ENCODE assay signal across 21 mouse cellular contexts in genomic region chr8:8050778-8051177, GRCm38 (mm10).
A peak's percentile ranks its signal among the peaks of the same experiment; 100 is the strongest.
DNase-seq lines count a peak whose midpoint lies in the region; ATAC-seq and TF ChIP-seq lines count a peak whose summit lies in the region.
"Had no signal": no experiment of that assay in that cellular context is flagged by ENCODE, and none has a peak within 500 bp of the region (broad histone marks: within the 10 kb centered on the region; RNA-seq: fewer than 3 reads in every experiment).

No protein-coding gene starts in this region.

- no peak for TF ChIP-seq CTCF in stomach, postnatal 0 days (IDR thresholded peaks at IDR 0.05; ENCODE audit: low read depth)

- H3K36me3 ChIP-seq in kidney, embryonic 15.5 days, result no peaks in the 10 kb centered on the region
- no peaks in the 10 kb centered on the region for H3K36me3 ChIP-seq in neural tube, embryonic 13.5 days
- no peaks in the 10 kb centered on the region for H3K36me3 ChIP-seq in neural tube, embryonic 15.5 days
- no peaks in the 10 kb centered on the region for H3K36me3 ChIP-seq in limb, embryonic 10.5 days
- no peaks in the 10 kb centered on the region for H3K36me3 ChIP-seq in stomach, postnatal 0 days (ENCODE audit: control insufficient read depth, insufficient read depth, low read length)
- H3K36me3 ChIP-seq: G1E; heart, embryonic 10.5 days; liver, embryonic 15.5 days; midbrain, embryonic 15.5 days had no signal

- H3K4me1 ChIP-seq in kidney, embryonic 15.5 days, result no peaks in the 10 kb centered on the region
- peaks cover 5% of the 10 kb centered on the region; the same call in 1 of the 2 replicates for H3K4me1 ChIP-seq in neural tube, embryonic 13.5 days (replicated peaks)
- H3K4me1 ChIP-seq in neural tube, embryonic 15.5 days, result peaks cover 8% of the 10 kb centered on the region
- peaks cover 15% of the 10 kb centered on the region; the same call in 1 of the 2 replicates for H3K4me1 ChIP-seq in limb, embryonic 10.5 days
- H3K4me1 ChIP-seq in stomach, postnatal 0 days (replicated peaks; ENCODE audit: control insufficient read depth, insufficient read depth), result no peaks in the 10 kb centered on the region
- H3K4me1 ChIP-seq: heart, embryonic 10.5 days; liver, embryonic 15.5 days had no signal

- H3K27me3 ChIP-seq in kidney, embryonic 15.5 days, result no peaks in the 10 kb centered on the region
- H3K27me3 ChIP-seq in neural tube, embryonic 13.5 days, result no peaks in the 10 kb centered on the region
- H3K27me3 ChIP-seq in neural tube, embryonic 15.5 days (replicated peaks), result no peaks in the 10 kb centered on the region
- no peaks in the 10 kb centered on the region for H3K27me3 ChIP-seq in limb, embryonic 10.5 days (ENCODE audit: low read depth, poor library complexity, severe bottlenecking)
- no peaks in the 10 kb centered on the region for H3K27me3 ChIP-seq in stomach, postnatal 0 days (ENCODE audit: control insufficient read depth, insufficient read depth, low read length)
- H3K27me3 ChIP-seq: liver, embryonic 15.5 days; midbrain, embryonic 15.5 days had no signal

- no peak overlapping the region for H3K4me3 ChIP-seq in kidney, embryonic 15.5 days (replicated peaks)
- H3K4me3 ChIP-seq in neural tube, embryonic 13.5 days, result no peak overlapping the region
- H3K4me3 ChIP-seq in neural tube, embryonic 15.5 days (replicated peaks), result no peak overlapping the region
- H3K4me3 ChIP-seq in limb, embryonic 10.5 days, result no peak overlapping the region
- H3K4me3 ChIP-seq in stomach, postnatal 0 days (ENCODE audit: low read depth, low read length), result no peak overlapping the region
- H3K4me3 ChIP-seq: heart, embryonic 10.5 days; liver, embryonic 15.5 days; midbrain, embryonic 15.5 days had no signal

- H3K9ac ChIP-seq in kidney, embryonic 15.5 days, result no peak overlapping the region
- no peak overlapping the region for H3K9ac ChIP-seq in neural tube, embryonic 13.5 days
- H3K9ac ChIP-seq in neural tube, embryonic 15.5 days (replicated peaks), result no peak overlapping the region
- no peak overlapping the region for H3K9ac ChIP-seq in stomach, postnatal 0 days (ENCODE audit: low read length)
- H3K9ac ChIP-seq: liver, embryonic 15.5 days; midbrain, embryonic 15.5 days had no signal

- ATAC-seq in kidney, embryonic 15.5 days (replicated peaks; ENCODE audit: low FRiP score), result no peak
- ATAC-seq in neural tube, embryonic 13.5 days (ENCODE audit: low read depth), result no peak
- no peak for ATAC-seq in neural tube, embryonic 15.5 days (ENCODE audit: low FRiP score)
- ATAC-seq in stomach, postnatal 0 days (ENCODE audit: low FRiP score, low TSS enrichment), result peak; percentile 48
- ATAC-seq: forebrain, embryonic 16.5 days; midbrain, embryonic 15.5 days had no signal

- intact Hi-C loops in gastrocnemius, postnatal 14 days (cut with DNase I; ENCODE audit: low total_unique reads), result no loop called here

- TF ChIP-seq EP300 in stomach, postnatal 0 days (optimal IDR thresholded peaks at IDR 0.05), result no peak

- WGBS in kidney, embryonic 15.5 days, result 65% methylated on average over 3 of the region's 3 CpGs
- 55% methylated on average over 3 of the region's 3 CpGs for WGBS in neural tube, embryonic 13.5 days
- WGBS in neural tube, embryonic 15.5 days, result 53% methylated on average over 3 of the region's 3 CpGs
- 61% methylated on average over 3 of the region's 3 CpGs for WGBS in limb, embryonic 10.5 days
- 49% methylated on average over 3 of the region's 3 CpGs for WGBS in stomach, postnatal 0 days

- no peak overlapping the region for H3K4me2 ChIP-seq in kidney, embryonic 15.5 days
- H3K4me2 ChIP-seq in neural tube, embryonic 13.5 days, result no peak overlapping the region
- no peak overlapping the region for H3K4me2 ChIP-seq in neural tube, embryonic 15.5 days
- no peak overlapping the region for H3K4me2 ChIP-seq in stomach, postnatal 0 days (replicated peaks; ENCODE audit: low read depth)
- H3K4me2 ChIP-seq: liver, embryonic 15.5 days; midbrain, embryonic 15.5 days had no signal

- H3K27ac ChIP-seq in kidney, embryonic 15.5 days, result 0 out of 2 replicates have a peak overlapping the region, but pooled peaks have one; percentile 46
- peak overlapping the region; percentile 33 for H3K27ac ChIP-seq in neural tube, embryonic 13.5 days (replicated peaks)
- no peak overlapping the region for H3K27ac ChIP-seq in neural tube, embryonic 15.5 days (replicated peaks)
- H3K27ac ChIP-seq in limb, embryonic 10.5 days, result peak overlapping the region; percentile 56; the same call in 1 of the 2 replicates
- no peak overlapping the region for H3K27ac ChIP-seq in stomach, postnatal 0 days (replicated peaks)
- H3K27ac ChIP-seq: heart, embryonic 10.5 days; liver, embryonic 15.5 days; midbrain, embryonic 15.5 days had no signal

- no peak for DNase-seq in kidney, postnatal 25 days
- no peak for DNase-seq in limb, embryonic 10.5 days (ENCODE audit: low spot score)
- DNase-seq in stomach, postnatal 0 days (ENCODE audit: low spot score), result no peak
- DNase-seq in B cell, adult 2 months, result no peak
- no peak for DNase-seq in gastrocnemius, postnatal 14 days
- DNase-seq: adrenal gland, adult 2 months; cerebellum, adult 11 months; cerebellum, postnatal 36 days; gastrocnemius, postnatal 25 days; heart, postnatal 36 days; kidney, adult 9 months; retina, postnatal 1 day; thymus, postnatal 25 days had no signal

- no peaks in the 10 kb centered on the region for H3K9me3 ChIP-seq in kidney, embryonic 15.5 days (replicated peaks)
- H3K9me3 ChIP-seq in neural tube, embryonic 13.5 days, result no peaks in the 10 kb centered on the region
- no peaks in the 10 kb centered on the region for H3K9me3 ChIP-seq in neural tube, embryonic 15.5 days (replicated peaks)
- no peaks in the 10 kb centered on the region for H3K9me3 ChIP-seq in limb, embryonic 10.5 days (replicated peaks)
- no peaks in the 10 kb centered on the region for H3K9me3 ChIP-seq in stomach, postnatal 0 days (ENCODE audit: control insufficient read depth, low read length)
- H3K9me3 ChIP-seq: G1E; heart, embryonic 10.5 days; liver, embryonic 15.5 days; midbrain, embryonic 15.5 days had no signal

Comparison
In these comparisons a context has a peak if more than half of its experiments do, and no peak if none do; other contexts are left out.
1. H3K27ac ChIP-seq: peak in kidney, embryonic 15.5 days (single experiment), neural tube, embryonic 13.5 days (single experiment) and limb, embryonic 10.5 days (single experiment); none in neural tube, embryonic 15.5 days (single experiment) and stomach, postnatal 0 days (single experiment).